Mouse (Mus musculus): ENCODE measurements around the gene Tmem136. TPM values are rescaled to one million over a fixed set of nuclear protein-coding genes. Genes with fewer than 3 reads are reported as not detected.
A peak's percentile ranks its signal among the peaks of the same experiment; 100 is the strongest.

Gene Tmem136
- polyA plus RNA-seq, 2 experiments: 0.57 to 0.94 TPM

- H3K4me3 ChIP-seq (ENCODE audit: insufficient read depth in 1 of 2, low read depth in 2 of 2, low read length in 2 of 2): peak overlapping the region; percentile 63 to 89
Observed at GRCm38 (mm10) chr9:43102931-43103330, 13.4 kb downstream of the Tmem136 start.

DNA sequence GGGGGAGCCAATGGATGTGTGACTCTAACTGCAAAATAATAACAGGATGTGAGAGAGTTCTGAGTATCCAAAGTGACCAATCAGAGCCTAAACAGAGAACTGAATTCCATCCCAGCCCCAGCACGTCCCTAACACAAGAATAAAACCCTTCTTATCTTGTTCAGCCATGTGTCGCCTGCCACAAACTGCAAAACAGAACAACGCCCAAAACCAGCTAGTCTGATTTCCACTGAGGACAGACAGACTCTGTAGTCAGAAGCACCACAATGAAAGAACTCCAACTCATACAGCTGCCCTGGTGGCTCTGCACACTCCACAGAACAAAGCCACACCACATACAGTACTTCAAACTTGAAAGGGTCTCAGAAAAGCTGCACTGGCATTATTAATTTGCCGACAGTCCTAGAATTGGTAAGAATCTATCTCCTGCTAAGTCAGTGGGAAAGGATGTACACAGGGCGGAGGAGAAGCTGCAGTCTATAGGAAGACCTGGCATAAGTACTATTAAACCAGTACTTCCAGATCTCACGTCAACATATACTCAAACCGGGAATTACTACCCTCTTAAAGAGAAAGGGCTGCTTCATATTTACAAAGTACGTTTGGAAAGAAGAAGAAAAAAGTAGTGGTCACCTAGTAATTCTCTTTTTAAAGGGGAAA is 14.3 kb downstream of the Tmem136 start:
- WGBS (ENCODE audit: insufficient replicate concordance): 25% methylated on average over 8 of the region's 8 CpGs
- H3K4me1 ChIP-seq (replicated peaks; ENCODE audit: control insufficient read depth in 2 of 2, insufficient read depth in 2 of 2, low read length in 1 of 2): peaks cover 25 to 36% of the 10 kb centered on the region in 2 experiments

More at GRCm38 (mm10) chr9:43102931-43103330, 13.4 kb downstream of the Tmem136 start:
- Histone ChIP-seq H3K9ac (replicated peaks) (peak overlapping the region; percentile 74), H3K36me3 (replicated peaks; ENCODE audit: control insufficient read depth, insufficient read depth, low read depth) (no peaks in the 10 kb centered on the region), H3K4me2 (ENCODE audit: low read depth) (peak overlapping the region; percentile 78), H3K4me1 (replicated peaks; ENCODE audit: control insufficient read depth in 2 of 2, insufficient read depth in 2 of 2, low read length in 1 of 2) (peaks cover 25 to 37% of the 10 kb centered on the region in 2 experiments), H3K27ac (peak overlapping the region; percentile 98), H3K9me3 (ENCODE audit: control insufficient read depth, low read length) (no peaks in the 10 kb centered on the region), H3K27me3 (ENCODE audit: control insufficient read depth, insufficient read depth, low read length) (peaks cover 4% of the 10 kb centered on the region; the same call in 1 of the 2 replicates)
- ATAC-seq (ENCODE audit: insufficient read depth) (no peak), DNase-seq (ENCODE audit: low read depth in 3 of 3, low spot score in 3 of 3) (no peak)
- 22% methylated on average over 2 of the region's 2 CpGs for WGBS (ENCODE audit: insufficient replicate concordance)
- no peak for TF ChIP-seq CTCF (IDR thresholded peaks at IDR 0.05; ENCODE audit: low read depth)
- no peak for TF ChIP-seq EP300 (IDR thresholded peaks at IDR 0.05; ENCODE audit: low read depth)

GRCm38 (mm10) chr9:43098922-43099321 is 17.4 kb downstream of the Tmem136 start:
- Histone ChIP-seq H3K36me3 (replicated peaks; ENCODE audit: control insufficient read depth, insufficient read depth, low read depth) (no peaks in the 10 kb centered on the region), H3K4me2 (ENCODE audit: low read depth) (peak overlapping the region; percentile 16; the same call in 1 of the 2 replicates), H3K9me3 (ENCODE audit: control insufficient read depth, low read length) (no peaks in the 10 kb centered on the region), H3K27ac (no peak overlapping the region), H3K4me3 (ENCODE audit: insufficient read depth in 1 of 2, low read depth in 2 of 2, low read length in 2 of 2) (no peak overlapping the region), H3K9ac (replicated peaks) (no peak overlapping the region), H3K4me1 (replicated peaks; ENCODE audit: control insufficient read depth in 2 of 2, insufficient read depth in 2 of 2, low read length in 1 of 2) (peaks cover 24 to 33% of the 10 kb centered on the region in 2 experiments), H3K27me3 (ENCODE audit: control insufficient read depth, insufficient read depth, low read length) (no peaks in the 10 kb centered on the region)
- DNase-seq (ENCODE audit: low read depth in 3 of 3, low spot score in 3 of 3) (no peak), ATAC-seq (ENCODE audit: insufficient read depth) (no peak)
- 15% methylated on average over 4 of the region's 4 CpGs for WGBS (ENCODE audit: insufficient replicate concordance)
- TF ChIP-seq CTCF (IDR thresholded peaks at IDR 0.05; ENCODE audit: low read depth) (no peak), EP300 (IDR thresholded peaks at IDR 0.05; ENCODE audit: low read depth) (no peak)

More for the DNA sequence above, 14.3 kb downstream of the Tmem136 start:
- peak; percentile 87 to 91 (median 90) for DNase-seq (ENCODE audit: low read depth in 3 of 3, low spot score in 3 of 3)
- Histone ChIP-seq H3K4me2 (ENCODE audit: low read depth) (peak overlapping the region; percentile 78), H3K9me3 (ENCODE audit: control insufficient read depth, low read length) (no peaks in the 10 kb centered on the region), H3K4me3 (ENCODE audit: insufficient read depth in 1 of 2, low read depth in 2 of 2, low read length in 2 of 2) (peak overlapping the region; percentile 63 to 89), H3K27ac (peak overlapping the region; percentile 98), H3K27me3 (ENCODE audit: control insufficient read depth, insufficient read depth, low read length) (no peaks in the 10 kb centered on the region), H3K36me3 (replicated peaks; ENCODE audit: control insufficient read depth, insufficient read depth, low read depth) (no peaks in the 10 kb centered on the region), H3K9ac (replicated peaks) (peak overlapping the region; percentile 74)
- ATAC-seq (ENCODE audit: insufficient read depth): peak; percentile 82
- no peak for TF ChIP-seq CTCF (IDR thresholded peaks at IDR 0.05; ENCODE audit: low read depth)
- peak; percentile 92 for TF ChIP-seq EP300 (IDR thresholded peaks at IDR 0.05; ENCODE audit: low read depth)

DNA sequence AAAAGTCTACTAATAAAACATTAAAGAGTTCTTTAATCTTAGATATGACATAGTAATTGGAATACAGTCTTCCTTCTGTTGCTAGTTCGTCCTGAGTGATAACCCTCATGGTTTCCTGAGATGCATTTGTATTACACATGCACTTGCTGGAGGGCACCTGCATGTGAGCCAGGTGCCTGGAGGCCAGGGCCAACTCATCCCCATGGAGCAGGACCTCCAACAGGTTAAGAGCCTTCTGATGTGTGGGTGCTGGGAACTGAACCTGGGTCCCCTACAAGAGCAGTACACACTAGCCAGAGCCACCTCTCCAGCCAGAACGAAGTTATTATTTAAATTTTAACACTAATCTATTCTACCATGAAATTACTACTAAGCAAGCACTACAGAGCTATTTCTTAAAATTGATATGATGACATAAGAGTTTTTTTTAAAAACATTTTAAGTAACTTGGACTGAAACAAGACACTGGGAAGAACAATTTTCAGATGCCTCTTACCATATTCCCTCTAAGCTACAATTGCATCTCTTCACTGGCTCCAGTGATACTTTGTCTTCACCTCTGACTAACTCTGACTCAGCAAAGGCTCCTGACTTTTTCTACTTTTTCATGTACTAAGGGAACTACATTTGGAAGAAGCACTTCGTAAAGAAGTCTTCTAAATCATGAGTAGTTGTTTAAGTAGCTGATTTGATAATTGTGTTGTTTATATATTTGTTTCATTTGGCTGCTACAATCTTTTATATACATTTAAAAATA is 18.4 kb downstream of the Tmem136 start:
- Histone ChIP-seq H3K4me2 (ENCODE audit: low read depth) (no peak overlapping the region), H3K36me3 (replicated peaks; ENCODE audit: control insufficient read depth, insufficient read depth, low read depth) (no peaks in the 10 kb centered on the region), H3K9me3 (ENCODE audit: control insufficient read depth, low read length) (no peaks in the 10 kb centered on the region), H3K9ac (replicated peaks) (no peak overlapping the region), H3K27me3 (ENCODE audit: control insufficient read depth, insufficient read depth, low read length) (no peaks in the 10 kb centered on the region), H3K4me1 (replicated peaks; ENCODE audit: control insufficient read depth in 2 of 2, insufficient read depth in 2 of 2, low read length in 1 of 2) (peaks cover 18 to 27% of the 10 kb centered on the region in 2 experiments), H3K4me3 (ENCODE audit: insufficient read depth in 1 of 2, low read depth in 2 of 2, low read length in 2 of 2) (no peak overlapping the region), H3K27ac (no peak overlapping the region)
- WGBS (ENCODE audit: insufficient replicate concordance): 69% methylated on average over 3 of the region's 3 CpGs
- no peak for ATAC-seq (ENCODE audit: insufficient read depth)
- DNase-seq (ENCODE audit: low read depth in 3 of 3, low spot score in 3 of 3): no peak
- TF ChIP-seq CTCF (IDR thresholded peaks at IDR 0.05; ENCODE audit: low read depth) (no peak), EP300 (IDR thresholded peaks at IDR 0.05; ENCODE audit: low read depth) (no peak)

DNA sequence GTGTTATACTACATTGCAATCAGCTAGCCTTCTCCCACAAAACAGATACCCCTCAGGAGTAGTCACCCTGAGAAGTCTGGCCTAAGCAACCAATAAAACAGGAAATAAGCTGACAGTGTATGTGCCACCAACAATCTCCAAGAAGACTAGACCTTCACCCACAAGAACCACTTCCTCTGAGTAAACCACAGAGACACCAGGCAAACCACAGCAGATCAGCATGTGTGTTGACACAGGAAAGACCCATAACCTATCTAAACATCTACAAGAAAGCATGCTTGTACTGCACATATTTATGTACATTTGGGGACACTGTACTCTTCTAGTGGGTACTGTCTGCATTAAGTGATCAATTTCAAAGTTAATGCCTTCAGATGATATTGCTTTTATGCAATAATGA is 20.0 kb downstream of the Tmem136 start:
- H3K4me3 ChIP-seq (ENCODE audit: insufficient read depth in 1 of 2, low read depth in 2 of 2, low read length in 2 of 2): no peak overlapping the region
- DNase-seq (ENCODE audit: low read depth in 3 of 3, low spot score in 3 of 3) (no peak), ATAC-seq (ENCODE audit: insufficient read depth) (no peak)
- H3K27me3 ChIP-seq (ENCODE audit: control insufficient read depth, insufficient read depth, low read length): no peaks in the 10 kb centered on the region
- H3K9me3 ChIP-seq (ENCODE audit: control insufficient read depth, low read length): no peaks in the 10 kb centered on the region
- H3K36me3 ChIP-seq (replicated peaks; ENCODE audit: control insufficient read depth, insufficient read depth, low read depth): no peaks in the 10 kb centered on the region
- H3K4me2 ChIP-seq (ENCODE audit: low read depth): no peak overlapping the region
- TF ChIP-seq EP300 (IDR thresholded peaks at IDR 0.05; ENCODE audit: low read depth): no peak
- no peak for TF ChIP-seq CTCF (IDR thresholded peaks at IDR 0.05; ENCODE audit: low read depth)
- H3K27ac ChIP-seq: no peak overlapping the region
- no peak overlapping the region for H3K9ac ChIP-seq (replicated peaks)
- H3K4me1 ChIP-seq (replicated peaks; ENCODE audit: control insufficient read depth in 2 of 2, insufficient read depth in 2 of 2, low read length in 1 of 2): peaks cover 5 to 14% of the 10 kb centered on the region in 2 experiments
